Mouse (Mus musculus): ENCODE data around the gene Atp5j. TPM values are rescaled to one million over a fixed set of nuclear protein-coding genes. Genes with fewer than 3 reads are reported as not detected.

Atp5j gene
- polyA plus RNA-seq, 1 experiment from 2014 or later, result 849 TPM

DNA sequence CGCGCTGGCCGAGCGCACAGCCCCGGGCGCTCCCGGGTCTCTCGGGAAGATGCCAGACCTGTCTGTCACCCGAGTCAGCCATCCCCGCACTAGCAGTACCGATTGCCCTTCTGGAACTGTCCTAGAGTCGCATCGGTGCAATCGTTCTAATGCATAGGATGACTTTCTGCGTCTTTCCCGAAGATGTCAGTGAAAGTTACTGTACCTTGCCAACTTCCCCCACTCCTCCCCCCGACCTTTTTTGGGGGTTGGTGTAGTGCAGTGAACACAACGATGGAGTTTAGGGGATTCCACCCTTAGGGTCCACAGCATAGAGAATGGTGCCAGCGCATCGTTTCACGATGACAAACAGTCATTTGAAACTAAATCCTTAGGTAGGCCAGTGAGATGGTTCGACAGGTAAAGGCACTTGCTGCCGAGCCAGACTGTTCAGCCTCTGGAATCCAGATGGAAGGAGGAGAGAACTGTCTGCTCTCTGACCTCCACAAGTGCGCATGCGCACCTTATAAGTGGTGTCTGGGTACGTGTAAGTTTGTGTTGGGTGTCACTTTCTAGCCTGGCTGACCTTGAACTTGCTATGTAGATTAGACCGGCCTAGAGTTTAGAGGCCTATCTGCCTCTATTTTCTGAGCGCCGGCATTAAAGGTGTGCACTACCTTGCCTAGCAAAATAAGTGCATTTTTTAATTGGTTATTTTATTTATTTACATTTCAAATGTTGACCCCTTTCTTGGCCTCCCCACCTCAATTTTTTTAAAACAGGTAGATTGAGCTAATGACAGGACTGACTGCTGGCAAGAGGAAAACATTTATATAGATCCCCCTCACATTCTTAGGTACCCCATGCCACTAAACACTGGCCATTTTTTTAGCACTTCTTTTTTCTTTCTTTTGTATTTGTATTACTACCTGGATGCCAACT is 658 bp upstream of the Atp5j start:
- H3K27me3 ChIP-seq, result no peaks in the 10 kb centered on the region
- peak overlapping the region; percentile 74 for H3K4me2 ChIP-seq
- peak; percentile 35; the same call in 1 of the 2 replicates for ATAC-seq (ENCODE audit: insufficient number of reproducible peaks, insufficient read depth, low FRiP score, low TSS enrichment, low read depth)
- H3K4me3 ChIP-seq, result peak overlapping the region; percentile 94
- H3K9me3 ChIP-seq, result no peaks in the 10 kb centered on the region
- peak overlapping the region; percentile 98 for H3K27ac ChIP-seq
- peaks cover 24% of the 10 kb centered on the region for H3K36me3 ChIP-seq
- peak overlapping the region; percentile 97 for H3K9ac ChIP-seq
- 7% methylated on average over 29 of the region's 29 CpGs for WGBS
- peaks cover 20% of the 10 kb centered on the region for H3K4me1 ChIP-seq

DNA sequence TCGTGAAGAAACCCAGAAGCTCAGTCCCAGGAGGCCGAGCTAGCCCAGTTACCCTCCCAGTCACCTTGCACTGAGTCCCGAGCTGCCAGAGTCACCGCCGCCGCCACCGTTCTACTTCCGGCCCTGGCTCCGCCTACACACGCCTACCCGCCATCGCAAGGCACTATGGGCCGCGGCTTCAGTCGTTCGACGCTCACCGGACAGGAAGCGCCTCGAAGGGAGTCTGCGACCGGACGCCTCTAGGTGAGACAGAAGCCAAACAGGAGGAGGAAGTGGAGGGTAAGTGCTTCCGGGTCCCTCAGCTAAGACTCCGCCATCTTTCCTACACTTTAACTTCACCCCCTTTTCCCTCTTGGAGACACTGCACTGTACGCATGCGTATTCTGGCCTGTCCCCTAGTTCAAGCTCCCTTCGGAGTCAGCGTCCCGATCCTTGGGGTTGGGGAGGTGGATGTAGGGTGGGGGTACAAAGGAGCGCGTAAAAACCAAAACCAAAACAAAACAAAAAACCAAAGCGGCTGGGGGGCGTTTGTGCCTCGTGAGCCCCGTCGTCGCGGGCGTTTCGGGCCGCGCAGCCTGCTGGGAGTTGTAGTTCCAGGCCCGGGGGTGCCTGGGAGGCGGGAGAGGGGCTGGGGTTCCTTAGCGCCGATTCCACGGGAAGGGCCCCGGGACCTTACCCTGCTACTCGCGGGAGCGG is 532 bp downstream of the Atp5j start, which contains the start of gene Gabpa:
TSS of gene Gabpa (plus strand) at position 181 of the 696 bp plus-strand sequence.
- Histone ChIP-seq H3K9me3 (no peaks in the 10 kb centered on the region), H3K4me3 (peak within 1 kb of the TSS; percentile 94), H3K9ac (peak within 1 kb of the TSS; percentile 97), H3K27ac (peak within 1 kb of the TSS; percentile 98), H3K4me2 (peak within 1 kb of the TSS; percentile 74), H3K4me1 (peaks cover 20% of the 10 kb centered on the region), H3K36me3 (peaks cover 29% of the 10 kb centered on the region), H3K27me3 (no peaks in the 10 kb centered on the region)
- peak; percentile 96 for ATAC-seq (ENCODE audit: insufficient number of reproducible peaks, insufficient read depth, low FRiP score, low TSS enrichment, low read depth)
- under 1% methylated on average over 52 of the region's 52 CpGs for WGBS

DNA sequence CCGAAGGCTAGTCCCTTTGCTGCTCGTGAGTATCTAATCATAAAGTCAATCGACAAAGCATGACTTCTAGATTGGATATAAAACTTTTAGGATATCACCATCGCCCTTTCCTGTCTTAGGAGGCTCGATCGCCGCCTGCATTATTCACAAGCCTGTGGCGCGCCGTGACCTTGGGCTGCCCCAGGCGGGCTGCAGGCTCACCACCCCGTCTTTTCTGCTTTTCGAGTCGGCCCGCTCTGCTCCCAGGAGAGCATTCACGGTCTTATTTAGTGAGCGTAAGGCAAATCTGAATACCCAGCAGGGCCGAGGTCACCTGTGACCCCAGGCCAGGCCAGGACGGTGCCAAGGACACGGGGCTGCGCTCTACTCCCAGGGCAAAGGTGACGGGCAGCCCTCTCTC is 1.1 kb downstream of the Atp5j start:
- Histone ChIP-seq H3K4me2 (peak overlapping the region; percentile 74), H3K4me1 (peaks cover 20% of the 10 kb centered on the region), H3K36me3 (peaks cover 31% of the 10 kb centered on the region), H3K4me3 (peak overlapping the region; percentile 94), H3K27ac (peak overlapping the region; percentile 98), H3K27me3 (no peaks in the 10 kb centered on the region), H3K9ac (peak overlapping the region; percentile 97), H3K9me3 (no peaks in the 10 kb centered on the region)
- ATAC-seq (ENCODE audit: insufficient number of reproducible peaks, insufficient read depth, low FRiP score, low TSS enrichment, low read depth), result no peak
- WGBS, result 1% methylated on average over 22 of the region's 22 CpGs

DNA sequence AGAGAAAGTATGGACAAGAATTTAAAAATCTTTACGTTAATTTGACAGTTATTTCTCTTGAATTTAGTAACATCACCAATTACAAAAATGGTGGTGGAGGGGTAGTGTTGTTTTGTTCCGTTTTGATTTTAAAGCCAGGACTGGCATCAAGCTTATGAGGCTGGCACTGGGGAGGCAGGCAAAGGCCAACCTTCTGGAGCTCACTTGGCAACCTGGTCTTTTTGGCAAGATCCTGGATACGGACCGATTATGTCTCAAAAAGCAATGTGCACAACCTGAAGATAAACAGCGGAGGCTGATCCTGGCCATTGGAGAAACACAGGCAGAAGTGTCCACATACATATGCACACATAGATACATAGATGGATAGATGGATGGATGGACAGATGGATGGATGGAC is 2.7 kb downstream of the Atp5j start:
- H3K4me2 ChIP-seq, result no peak overlapping the region
- no peak overlapping the region for H3K4me3 ChIP-seq
- no peak for ATAC-seq (ENCODE audit: insufficient number of reproducible peaks, insufficient read depth, low FRiP score, low TSS enrichment, low read depth)
- no peaks in the 10 kb centered on the region for H3K27me3 ChIP-seq
- H3K36me3 ChIP-seq, result peaks cover 41% of the 10 kb centered on the region
- H3K4me1 ChIP-seq, result peaks cover 20% of the 10 kb centered on the region
- WGBS, result 94% methylated on average over 5 of the region's 5 CpGs
- H3K27ac ChIP-seq, result no peak overlapping the region
- H3K9me3 ChIP-seq, result no peaks in the 10 kb centered on the region
- H3K9ac ChIP-seq, result no peak overlapping the region

DNA sequence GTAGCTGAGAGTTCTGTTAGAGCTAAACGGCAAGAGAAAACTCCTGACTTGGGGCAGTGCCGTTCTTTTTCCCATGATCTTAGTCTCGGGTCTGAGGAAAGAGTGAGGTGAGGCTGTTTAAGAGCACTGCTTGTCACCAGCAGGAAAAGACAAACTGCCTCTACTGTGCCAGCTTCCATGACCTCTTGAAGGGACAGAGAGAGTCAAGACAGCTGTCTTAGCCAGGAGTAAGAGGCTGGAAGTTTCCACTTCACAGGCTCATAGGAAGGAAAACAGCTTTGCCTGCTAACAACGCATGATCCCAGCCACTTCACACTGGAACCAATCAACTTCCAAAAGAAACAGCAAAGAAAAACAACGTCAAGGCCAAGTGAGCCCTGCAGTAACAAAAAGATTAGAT is 3.7 kb downstream of the Atp5j start:
- Histone ChIP-seq H3K4me1 (peaks cover 13% of the 10 kb centered on the region), H3K4me3 (no peak overlapping the region), H3K9me3 (no peaks in the 10 kb centered on the region), H3K27ac (no peak overlapping the region), H3K36me3 (peaks cover 51% of the 10 kb centered on the region), H3K27me3 (no peaks in the 10 kb centered on the region), H3K4me2 (no peak overlapping the region), H3K9ac (no peak overlapping the region)
- no peak for ATAC-seq (ENCODE audit: insufficient number of reproducible peaks, insufficient read depth, low FRiP score, low TSS enrichment, low read depth)
- WGBS, result 89% methylated on average over 5 of the region's 5 CpGs

DNA sequence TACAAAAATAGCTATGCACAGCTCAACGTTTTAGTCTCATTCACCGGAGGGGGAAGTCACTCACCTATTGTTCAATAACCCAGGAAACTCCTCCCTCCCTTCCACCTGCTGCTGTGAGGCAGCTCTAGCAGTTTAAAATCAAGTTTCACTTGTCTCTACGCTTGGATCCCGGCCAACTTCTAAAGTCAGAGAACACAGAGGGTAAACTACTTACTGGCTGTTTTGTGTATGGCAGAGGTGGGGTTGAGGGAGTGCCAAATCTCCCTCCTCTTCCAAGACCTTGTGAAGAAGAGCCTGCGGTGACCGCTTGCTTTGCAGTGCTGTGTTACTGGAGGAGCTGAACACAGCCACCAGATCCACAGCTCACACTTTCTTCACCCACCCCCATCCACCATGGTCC is 10.4 kb downstream of the Atp5j start:
- Histone ChIP-seq H3K9ac (no peak overlapping the region), H3K4me3 (no peak overlapping the region), H3K27ac (no peak overlapping the region), H3K4me2 (no peak overlapping the region), H3K4me1 (no peaks in the 10 kb centered on the region), H3K36me3 (peaks cover 66% of the 10 kb centered on the region), H3K27me3 (no peaks in the 10 kb centered on the region), H3K9me3 (no peaks in the 10 kb centered on the region)
- 84% methylated on average over 6 of the region's 6 CpGs for WGBS
- peak; percentile 64; the same call in 1 of the 2 replicates for ATAC-seq (ENCODE audit: insufficient number of reproducible peaks, insufficient read depth, low FRiP score, low TSS enrichment, low read depth)

DNA sequence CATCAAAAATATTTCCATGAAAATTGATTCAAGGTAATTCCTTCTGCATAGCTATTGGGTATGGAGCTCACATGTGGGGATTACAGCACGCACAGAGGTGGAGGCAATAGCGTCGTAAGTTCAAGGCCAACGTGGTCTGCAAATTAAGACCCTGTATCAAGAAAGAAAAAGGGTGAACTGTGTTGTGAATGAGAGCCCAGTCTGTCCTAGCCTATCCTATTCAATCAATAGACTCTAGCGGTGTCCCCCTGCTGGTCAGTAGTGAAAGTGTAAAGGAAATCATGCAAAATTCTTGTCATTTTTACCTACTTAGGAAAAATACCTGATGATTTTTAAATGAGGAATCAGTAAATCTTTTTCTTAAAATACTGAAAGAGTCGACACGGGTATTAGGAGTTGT is 18.0 kb downstream of the Atp5j start:
- H3K4me1 ChIP-seq, result no peaks in the 10 kb centered on the region
- peaks cover 3% of the 10 kb centered on the region; the same call in 1 of the 2 replicates for H3K36me3 ChIP-seq
- no peak for ATAC-seq (ENCODE audit: insufficient number of reproducible peaks, insufficient read depth, low FRiP score, low TSS enrichment, low read depth)
- no peak overlapping the region for H3K4me3 ChIP-seq
- H3K9me3 ChIP-seq, result no peaks in the 10 kb centered on the region
- no peaks in the 10 kb centered on the region for H3K27me3 ChIP-seq
- H3K4me2 ChIP-seq, result no peak overlapping the region
- no peak overlapping the region for H3K27ac ChIP-seq
- no peak overlapping the region for H3K9ac ChIP-seq
- 35% methylated on average over 7 of the region's 7 CpGs for WGBS

DNA sequence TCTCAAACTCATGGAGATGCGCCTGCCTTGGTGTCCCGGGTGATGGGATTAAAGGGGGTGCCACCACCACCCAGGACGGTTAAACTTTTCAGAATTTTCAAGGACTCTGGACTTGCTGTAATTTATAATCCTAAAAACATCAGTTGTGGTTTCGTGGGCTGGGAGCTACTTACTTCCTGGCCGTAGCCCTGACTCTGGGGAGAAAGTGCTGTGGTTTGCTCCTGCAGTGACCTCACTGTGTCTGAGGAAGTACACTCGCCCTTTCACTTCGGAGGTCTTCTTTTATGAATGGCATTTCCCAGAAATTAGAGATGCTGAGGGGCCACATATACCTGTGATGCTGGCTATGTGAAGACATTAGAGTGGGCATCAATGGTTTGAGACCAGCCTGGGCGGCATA is 20.9 kb downstream of the Atp5j start:
- H3K4me2 ChIP-seq, result no peak overlapping the region

DNA sequence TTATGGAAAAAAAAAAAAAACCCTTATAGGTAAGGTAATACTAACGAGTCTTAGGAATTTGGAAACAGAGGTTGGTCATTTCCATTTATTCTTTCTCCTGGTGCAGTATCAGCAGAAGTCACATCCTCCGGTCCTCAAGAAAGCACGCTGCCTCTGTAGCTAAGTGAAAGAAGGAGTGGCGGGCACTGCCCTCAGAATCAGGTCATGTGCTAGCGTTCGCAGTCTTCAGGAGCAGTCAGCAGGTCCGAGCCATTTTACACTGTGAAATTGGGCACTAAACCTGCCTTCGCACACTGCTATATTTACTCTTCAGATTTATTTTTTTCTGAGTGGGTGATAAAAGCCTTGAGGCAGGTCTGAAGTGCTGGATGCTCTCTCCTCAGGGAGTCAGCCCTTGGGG is 21.6 kb downstream of the Atp5j start:
- H3K9me3 ChIP-seq, result no peaks in the 10 kb centered on the region
- H3K9ac ChIP-seq, result no peak overlapping the region
- no peaks in the 10 kb centered on the region for H3K36me3 ChIP-seq

More for the DNA sequence above, 20.9 kb downstream of the Atp5j start:
- no peaks in the 10 kb centered on the region for H3K4me1 ChIP-seq
- no peaks in the 10 kb centered on the region for H3K36me3 ChIP-seq
- H3K27ac ChIP-seq, result no peak overlapping the region
- no peak overlapping the region for H3K4me3 ChIP-seq
- no peak overlapping the region for H3K9ac ChIP-seq
- no peaks in the 10 kb centered on the region for H3K27me3 ChIP-seq
- H3K9me3 ChIP-seq, result no peaks in the 10 kb centered on the region
- 75% methylated on average over 8 of the region's 8 CpGs for WGBS
- no peak for ATAC-seq (ENCODE audit: insufficient number of reproducible peaks, insufficient read depth, low FRiP score, low TSS enrichment, low read depth)

DNA sequence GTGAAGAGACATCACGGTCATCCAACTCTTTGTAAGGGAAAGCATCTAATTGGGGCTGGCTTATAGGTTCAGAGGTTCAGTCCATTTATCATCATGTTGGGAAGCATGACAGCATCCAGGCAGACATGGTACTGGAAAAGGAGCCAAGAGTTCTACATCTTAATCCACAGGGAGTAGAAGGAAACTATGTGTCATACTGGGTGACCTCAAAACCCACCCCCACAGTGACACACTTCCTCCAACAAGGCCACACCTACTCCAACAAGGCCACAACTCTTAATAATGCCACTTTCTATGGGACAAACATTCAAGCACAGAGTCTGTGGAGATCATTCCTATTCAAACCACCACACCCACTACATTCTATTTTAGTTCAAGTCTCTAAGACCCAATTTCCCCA is 25.2 kb downstream of the Atp5j start:
- ATAC-seq (ENCODE audit: insufficient number of reproducible peaks, insufficient read depth, low FRiP score, low TSS enrichment, low read depth), result no peak
- WGBS, result 88% methylated on average over 1 of the region's 1 CpGs

More for the DNA sequence above, 21.6 kb downstream of the Atp5j start:
- Histone ChIP-seq H3K4me2 (no peak overlapping the region), H3K4me3 (no peak overlapping the region), H3K4me1 (no peaks in the 10 kb centered on the region), H3K27me3 (no peaks in the 10 kb centered on the region), H3K27ac (no peak overlapping the region)
- WGBS, result 79% methylated on average over 8 of the region's 8 CpGs
- no peak for ATAC-seq (ENCODE audit: insufficient number of reproducible peaks, insufficient read depth, low FRiP score, low TSS enrichment, low read depth)

DNA sequence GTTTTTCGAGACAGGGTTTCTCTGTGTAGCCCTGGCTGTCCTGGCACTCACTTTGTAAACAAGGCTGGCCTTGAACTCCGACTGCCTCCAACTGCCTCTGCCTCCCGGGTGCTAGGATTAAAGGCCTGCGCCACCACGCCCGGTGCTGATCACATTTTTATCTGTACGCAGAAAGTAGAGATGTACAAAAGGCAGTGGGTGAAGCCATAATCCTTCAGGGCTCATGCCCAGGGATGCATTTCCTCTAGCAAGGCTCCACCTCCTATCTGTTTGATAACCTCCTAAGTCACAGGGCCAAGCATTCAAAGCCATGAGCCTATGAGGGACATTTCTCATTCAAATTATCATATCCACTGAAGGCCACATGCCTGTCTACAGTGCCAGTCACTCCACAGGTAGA is 27.6 kb downstream of the Atp5j start:
- Histone ChIP-seq H3K9ac (no peak overlapping the region), H3K9me3 (no peaks in the 10 kb centered on the region), H3K36me3 (no peaks in the 10 kb centered on the region), H3K4me3 (no peak overlapping the region), H3K27ac (no peak overlapping the region), H3K4me1 (no peaks in the 10 kb centered on the region), H3K27me3 (no peaks in the 10 kb centered on the region), H3K4me2 (no peak overlapping the region)
- 90% methylated on average over 7 of the region's 7 CpGs for WGBS
- no peak for ATAC-seq (ENCODE audit: insufficient number of reproducible peaks, insufficient read depth, low FRiP score, low TSS enrichment, low read depth)

More for the DNA sequence above, 25.2 kb downstream of the Atp5j start:
- Histone ChIP-seq H3K27ac (no peak overlapping the region), H3K36me3 (no peaks in the 10 kb centered on the region), H3K4me2 (no peak overlapping the region), H3K4me3 (no peak overlapping the region), H3K9me3 (no peaks in the 10 kb centered on the region), H3K4me1 (no peaks in the 10 kb centered on the region), H3K27me3 (no peaks in the 10 kb centered on the region), H3K9ac (no peak overlapping the region)
